Mouse (Mus musculus): ENCODE measurements around the gene Krt10. TPM values are rescaled to one million over a fixed set of nuclear protein-coding genes. Genes with fewer than 3 reads are reported as not detected.

Krt10 gene
- polyA plus RNA-seq, 1 experiment, result 1.1 TPM

GRCm38 (mm10) chr11:99385813-99386721 is 3.1 kb downstream of the Krt10 start:
- TF ChIP-seq CTCF (IDR thresholded peaks at IDR 0.05; ENCODE audit: insufficient read depth, low read length), result no peak
- TF ChIP-seq POLR2A (IDR thresholded peaks at IDR 0.05; ENCODE audit: borderline replicate concordance, extremely low read depth, low read depth, low read length), result peak; percentile 69
- DNase-seq, result peak; percentile 86
- H3K4me3 ChIP-seq (replicated peaks; ENCODE audit: extremely low read depth, low read depth, low read length), result peak overlapping the region; percentile 75
- H3K4me1 ChIP-seq (ENCODE audit: control insufficient read depth, insufficient read depth, low read length), result no peaks in the 10 kb centered on the region
- 1% methylated on average over 70 of the region's 71 CpGs for WGBS

DNA sequence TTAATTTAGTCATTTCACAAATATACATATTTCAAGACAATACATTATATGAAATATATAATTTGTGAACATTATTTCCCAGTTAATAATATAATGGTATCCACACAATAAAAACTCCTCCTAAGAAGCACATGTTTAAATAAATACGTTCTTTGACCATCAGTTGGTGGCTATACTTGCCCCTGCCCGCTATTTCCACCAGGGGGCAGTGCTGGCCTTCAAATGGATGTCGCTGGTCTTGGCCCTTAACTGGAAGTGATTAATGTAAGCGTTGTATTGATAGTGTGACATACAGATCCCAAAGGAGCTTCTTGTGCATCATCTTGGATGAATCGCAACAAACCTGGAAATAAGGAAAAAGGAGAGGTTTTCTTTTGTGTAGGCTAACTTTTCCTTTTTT is 9.6 kb downstream of the Krt10 start:
- Histone ChIP-seq H3K4me3 (replicated peaks; ENCODE audit: extremely low read depth, low read depth, low read length) (no peak overlapping the region), H3K4me1 (ENCODE audit: control insufficient read depth, insufficient read depth, low read length) (no peaks in the 10 kb centered on the region)
- TF ChIP-seq POLR2A (IDR thresholded peaks at IDR 0.05; ENCODE audit: borderline replicate concordance, extremely low read depth, low read depth, low read length) (no peak), CTCF (IDR thresholded peaks at IDR 0.05; ENCODE audit: insufficient read depth, low read length) (peak; percentile 91)
- DNase-seq, result peak; percentile 66
- WGBS, result 11% methylated on average over 5 of the region's 5 CpGs

DNA sequence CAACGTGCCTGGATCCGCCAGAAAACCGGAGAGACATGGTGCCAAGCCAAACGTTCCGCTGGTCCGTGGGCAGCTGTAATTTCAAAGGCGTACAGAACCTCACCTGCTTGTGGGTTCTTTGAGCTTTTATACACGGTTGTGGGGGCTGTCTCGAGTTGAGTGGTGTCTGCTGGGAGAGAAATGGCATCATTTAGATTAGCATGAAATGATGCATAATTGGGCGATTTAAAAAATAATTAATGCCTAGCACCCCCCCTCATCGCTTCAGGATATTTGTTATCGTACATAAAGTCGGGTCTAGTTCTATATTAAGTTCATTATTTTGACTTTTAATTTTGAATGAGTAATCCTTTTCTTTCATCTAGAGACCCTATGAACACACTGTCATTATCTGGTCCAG is 14.4 kb downstream of the Krt10 start, which contains the start of gene Krt28:
Gene Krt28 (minus strand): TSS at position 101 of the 400 bp plus-strand sequence.
- TF ChIP-seq CTCF (IDR thresholded peaks at IDR 0.05; ENCODE audit: insufficient read depth, low read length) (no peak), POLR2A (IDR thresholded peaks at IDR 0.05; ENCODE audit: borderline replicate concordance, extremely low read depth, low read depth, low read length) (no peak)
- 81% methylated on average over 13 of the region's 13 CpGs for WGBS
- no peaks in the 10 kb centered on the region for H3K4me1 ChIP-seq (ENCODE audit: control insufficient read depth, insufficient read depth, low read length)
- DNase-seq, result no peak
- no peak within 1 kb of the TSS for H3K4me3 ChIP-seq (replicated peaks; ENCODE audit: extremely low read depth, low read depth, low read length)

- no peak for DNase-seq
- WGBS, result 75% methylated on average over 8 of the region's 8 CpGs
- Histone ChIP-seq H3K4me1 (ENCODE audit: control insufficient read depth, insufficient read depth, low read length) (no peaks in the 10 kb centered on the region), H3K4me3 (replicated peaks; ENCODE audit: extremely low read depth, low read depth, low read length) (no peak overlapping the region)
- no peak for TF ChIP-seq POLR2A (IDR thresholded peaks at IDR 0.05; ENCODE audit: borderline replicate concordance, extremely low read depth, low read depth, low read length)
These were observed 19.2 kb downstream of the Krt10 start for GRCm38 (mm10) chr11:99369853-99370451.

GRCm38 (mm10) chr11:99369229-99369628 is 19.9 kb downstream of the Krt10 start:
- WGBS, result 9% methylated on average over 3 of the region's 3 CpGs
- Histone ChIP-seq H3K4me3 (replicated peaks; ENCODE audit: extremely low read depth, low read depth, low read length) (no peak overlapping the region), H3K4me1 (ENCODE audit: control insufficient read depth, insufficient read depth, low read length) (no peaks in the 10 kb centered on the region)
- TF ChIP-seq CTCF (IDR thresholded peaks at IDR 0.05; ENCODE audit: insufficient read depth, low read length), result peak; percentile 47; the same call in 1 of the 2 replicates
- no peak for TF ChIP-seq POLR2A (IDR thresholded peaks at IDR 0.05; ENCODE audit: borderline replicate concordance, extremely low read depth, low read depth, low read length)
- DNase-seq, result no peak

DNA sequence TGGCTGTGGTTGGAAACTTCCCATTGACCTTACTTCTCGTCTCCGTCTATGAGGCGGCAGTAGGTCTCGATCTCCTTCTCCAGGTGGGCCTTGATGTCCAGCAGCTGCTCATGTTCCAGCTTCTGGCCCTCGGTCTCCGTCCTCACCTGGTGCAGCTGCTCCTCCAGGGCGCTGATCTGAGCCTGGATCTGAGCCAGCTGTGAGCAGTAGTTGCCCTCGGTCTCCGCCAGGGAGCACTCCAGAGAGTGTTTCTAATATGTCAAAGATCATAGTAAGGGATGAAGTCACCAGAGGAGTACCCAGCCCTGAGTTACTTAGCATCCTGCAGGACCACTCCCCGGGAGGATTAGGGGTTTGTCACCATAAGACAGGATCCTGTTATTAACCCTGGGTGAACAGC is 22.4 kb downstream of the Krt10 start:
- WGBS, result 39% methylated on average over 10 of the region's 10 CpGs
- TF ChIP-seq CTCF (IDR thresholded peaks at IDR 0.05; ENCODE audit: insufficient read depth, low read length), result peak; percentile 32; the same call in 1 of the 2 replicates
- TF ChIP-seq POLR2A (IDR thresholded peaks at IDR 0.05; ENCODE audit: borderline replicate concordance, extremely low read depth, low read depth, low read length), result no peak
- no peak for DNase-seq
- Histone ChIP-seq H3K4me3 (replicated peaks; ENCODE audit: extremely low read depth, low read depth, low read length) (no peak overlapping the region), H3K4me1 (ENCODE audit: control insufficient read depth, insufficient read depth, low read length) (no peaks in the 10 kb centered on the region)

- WGBS, result 23% methylated on average over 9 of the region's 9 CpGs
- Histone ChIP-seq H3K4me1 (ENCODE audit: control insufficient read depth, insufficient read depth, low read length) (no peaks in the 10 kb centered on the region), H3K4me3 (replicated peaks; ENCODE audit: extremely low read depth, low read depth, low read length) (no peak overlapping the region)
- DNase-seq, result no peak
- TF ChIP-seq CTCF (IDR thresholded peaks at IDR 0.05; ENCODE audit: insufficient read depth, low read length) (peak; percentile 42; the same call in 1 of the 2 replicates), POLR2A (IDR thresholded peaks at IDR 0.05; ENCODE audit: borderline replicate concordance, extremely low read depth, low read depth, low read length) (no peak)
These were observed 24.8 kb downstream of the Krt10 start for GRCm38 (mm10) chr11:99364412-99364811.

DNA sequence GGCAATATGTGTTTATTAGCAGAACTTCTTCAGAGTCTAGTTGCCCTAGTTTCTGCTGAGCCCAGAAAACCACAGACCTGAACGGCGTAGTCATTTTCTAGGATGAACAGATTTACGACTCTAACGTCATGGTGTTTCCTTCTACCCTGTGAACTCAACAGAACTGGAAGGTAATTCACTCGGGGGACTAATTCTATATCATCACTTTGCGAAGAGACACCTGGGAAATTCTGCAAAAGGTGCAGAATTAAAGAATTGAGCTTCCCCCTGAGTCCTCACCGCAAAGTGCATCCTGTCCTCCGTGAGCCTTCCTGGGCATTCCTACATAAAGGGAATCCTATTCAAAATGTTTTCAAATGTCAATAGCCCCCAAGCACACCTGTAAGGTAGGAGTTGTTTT is 27.7 kb downstream of the Krt10 start:
- no peak overlapping the region for H3K4me3 ChIP-seq (replicated peaks; ENCODE audit: extremely low read depth, low read depth, low read length)
- TF ChIP-seq CTCF (IDR thresholded peaks at IDR 0.05; ENCODE audit: insufficient read depth, low read length), result no peak
- TF ChIP-seq POLR2A (IDR thresholded peaks at IDR 0.05; ENCODE audit: borderline replicate concordance, extremely low read depth, low read depth, low read length), result no peak
- WGBS, result 79% methylated on average over 8 of the region's 8 CpGs
- no peaks in the 10 kb centered on the region for H3K4me1 ChIP-seq (ENCODE audit: control insufficient read depth, insufficient read depth, low read length)
- DNase-seq, result no peak

DNA sequence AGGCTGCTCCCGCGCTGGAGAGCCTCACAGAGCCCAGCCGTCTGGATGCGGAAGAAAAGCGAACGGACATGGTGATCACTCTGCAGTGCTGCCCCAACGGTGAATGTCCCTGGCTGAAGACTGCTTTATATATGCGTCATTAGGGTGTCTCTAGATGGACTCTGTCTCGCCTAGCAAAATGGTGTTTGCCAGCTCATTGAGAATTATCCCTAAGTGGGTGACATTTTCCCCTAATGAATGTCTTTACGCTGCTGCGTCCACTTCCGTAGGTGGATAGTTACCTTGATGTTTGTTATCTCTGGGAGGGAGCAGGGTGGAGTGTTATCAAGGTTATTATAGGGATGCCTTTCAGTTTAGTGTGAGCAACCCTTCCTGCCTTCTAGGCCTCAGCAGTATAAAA is 38.2 kb downstream of the Krt10 start, which contains the start of gene Krt27:
Gene Krt27 (minus strand): TSS at position 101 of the 400 bp plus-strand sequence.
- WGBS, result 63% methylated on average over 12 of the region's 12 CpGs
- DNase-seq, result no peak
- Histone ChIP-seq H3K4me1 (ENCODE audit: control insufficient read depth, insufficient read depth, low read length) (no peaks in the 10 kb centered on the region), H3K4me3 (replicated peaks; ENCODE audit: extremely low read depth, low read depth, low read length) (no peak within 1 kb of the TSS)
- TF ChIP-seq POLR2A (IDR thresholded peaks at IDR 0.05; ENCODE audit: borderline replicate concordance, extremely low read depth, low read depth, low read length) (no peak), CTCF (IDR thresholded peaks at IDR 0.05; ENCODE audit: insufficient read depth, low read length) (no peak)

Data from lung, adult 2 months (tissue).